Mouse (Mus musculus) limb, embryonic 14.5 days (tissue): ENCODE measurements around the gene Syt9. TPM values are rescaled to one million over a fixed set of nuclear protein-coding genes. Genes with fewer than 3 reads are reported as not detected.

ENCODE experiments used
- ATAC-seq: fragments of 200-750 bp; cut with Nextera tagmentation; 2 replicates; pipeline ENCODE4 v1.8.0; 2017; ENCODE audit warnings: low read depth, moderate number of reproducible peaks, moderate TSS enrichment; ENCODE audit not compliant: low FRiP score
- DNase-seq: peaks from one replicate; pipeline ENCODE4 v3.0.0-alpha.2; 2015; ENCODE audit warnings: low spot score
- H3K27ac ChIP-seq: fragments of 300-500 bp; sonication (generic); replicated peaks from 2 replicates; pipeline ENCODE4 v1.5.1; 2014; ENCODE audit warnings: low read depth, mild to moderate bottlenecking, low read length, moderate library complexity, mixed read lengths
- H3K27me3 ChIP-seq: fragments of 300-500 bp; sonication (generic); 2 replicates; pipeline ENCODE4 v1.6.1; 2014; ENCODE audit warnings: low read length, mixed read lengths; ENCODE audit not compliant: control insufficient read depth, insufficient read depth
- H3K36me3 ChIP-seq: fragments of 300-500 bp; sonication (generic); 2 replicates; pipeline ENCODE4 v1.6.1; 2014; ENCODE audit warnings: mild to moderate bottlenecking, low read length, moderate library complexity, mixed read lengths; ENCODE audit not compliant: control insufficient read depth, insufficient read depth
- H3K4me1 ChIP-seq: fragments of 300-500 bp; sonication (generic); 2 replicates; pipeline ENCODE4 v1.6.1; 2014; ENCODE audit warnings: antibody characterized with exemption, low read length, mixed read lengths; ENCODE audit not compliant: control insufficient read depth, insufficient read depth
- H3K4me2 ChIP-seq: fragments of 300-500 bp; sonication (generic); replicated peaks from 2 replicates; pipeline ENCODE4 v1.6.1; 2014; ENCODE audit warnings: low read depth, mild to moderate bottlenecking, low read length, moderate library complexity; ENCODE audit not compliant: severe bottlenecking
- H3K4me3 ChIP-seq: fragments of 300-500 bp; sonication (generic); replicated peaks from 2 replicates; pipeline ENCODE4 v1.5.1; 2014; ENCODE audit warnings: low read length
- H3K9ac ChIP-seq: fragments of 300-500 bp; sonication (generic); 2 replicates; pipeline ENCODE4 v1.6.1; 2014; ENCODE audit warnings: mild to moderate bottlenecking, low read depth, low read length, moderate library complexity; ENCODE audit not compliant: severe bottlenecking
- H3K9me3 ChIP-seq: fragments of 300-500 bp; sonication (generic); 2 replicates; pipeline ENCODE4 v1.6.1; 2016; ENCODE audit warnings: low read length; ENCODE audit not compliant: control insufficient read depth
- POLR2A ChIP-seq: fragments of 200-500 bp; IDR thresholded peaks from 2 replicates; pipeline ENCODE4 v1.8.0; 2012; ENCODE audit warnings: inconsistent platforms, mild to moderate bottlenecking, moderate library complexity, borderline replicate concordance; ENCODE audit not compliant: insufficient read depth, insufficient read length; ENCODE audit errors: extremely low read depth
- WGBS: fragments of 180-500 bp; shearing (Covaris S2); extraction: QIAGEN DNeasy Blood & Tissue Kit; methylation state at CpG from one replicate; pipeline ENCODE4 v1.1.7; 2014; 5-methylcytosine and 5-hydroxymethylcytosine counted together
- polyA plus RNA-seq, 2 experiments: library from polyadenylated mRNA; depleted of rRNA in 1 of 2; stranded (reverse) in 1 of 2; unstranded in 1 of 2; fragments of >200 nt; fragmentation: Nextera tagmentation in 1 of 2; extraction: Ambion mirVana in 1 of 2; gene quantifications; 2 replicates each; pipeline versions ENCODE4 v1.2.1 to v1.2.3; 2012 to 2014

The Syt9 gene
- polyA plus RNA-seq, 2 experiments = 3.9 to 4.3 TPM

- 62% methylated on average over 5 of the region's 5 CpGs for WGBS
Observed at GRCm38 (mm10) chr7:107529364-107529763, 158.8 kb downstream of the Syt9 start.

GRCm38 (mm10) chr7:107535311-107535710 is 164.8 kb downstream of the Syt9 start:
- Histone ChIP-seq H3K4me3 (no peak overlapping the region), H3K9me3 (no peaks in the 10 kb centered on the region), H3K9ac (no peak overlapping the region), H3K27me3 (no peaks in the 10 kb centered on the region), H3K4me2 (no peak overlapping the region), H3K27ac (no peak overlapping the region), H3K4me1 (no peaks in the 10 kb centered on the region), H3K36me3 (no peaks in the 10 kb centered on the region)
- no peak for ATAC-seq
- DNase-seq = no peak
- 85% methylated on average over 4 of the region's 4 CpGs for WGBS
- TF ChIP-seq POLR2A = no peak

More at GRCm38 (mm10) chr7:107529364-107529763, 158.8 kb downstream of the Syt9 start:
- H3K4me1 ChIP-seq = no peaks in the 10 kb centered on the region
- H3K27me3 ChIP-seq = no peaks in the 10 kb centered on the region
- no peak overlapping the region for H3K9ac ChIP-seq
- no peaks in the 10 kb centered on the region for H3K36me3 ChIP-seq
- TF ChIP-seq POLR2A = no peak
- no peak overlapping the region for H3K4me2 ChIP-seq
- no peak overlapping the region for H3K4me3 ChIP-seq
- DNase-seq (no peak), ATAC-seq (no peak)
- no peak overlapping the region for H3K27ac ChIP-seq
- no peaks in the 10 kb centered on the region for H3K9me3 ChIP-seq

- no peak overlapping the region for H3K9ac ChIP-seq
- H3K4me2 ChIP-seq = no peak overlapping the region
- no peak for TF ChIP-seq POLR2A
- ATAC-seq (no peak), DNase-seq (no peak)
- H3K36me3 ChIP-seq = no peaks in the 10 kb centered on the region
- H3K27me3 ChIP-seq = no peaks in the 10 kb centered on the region
- no peaks in the 10 kb centered on the region for H3K4me1 ChIP-seq
- no peak overlapping the region for H3K4me3 ChIP-seq
- 68% methylated on average over 6 of the region's 6 CpGs for WGBS
- H3K9me3 ChIP-seq = no peaks in the 10 kb centered on the region
- H3K27ac ChIP-seq = no peak overlapping the region
Observed at GRCm38 (mm10) chr7:107536516-107536915, 166.0 kb downstream of the Syt9 start.

- Histone ChIP-seq H3K27ac (no peak overlapping the region), H3K4me1 (no peaks in the 10 kb centered on the region), H3K36me3 (no peaks in the 10 kb centered on the region), H3K4me3 (no peak overlapping the region), H3K9ac (no peak overlapping the region), H3K4me2 (no peak overlapping the region), H3K27me3 (no peaks in the 10 kb centered on the region), H3K9me3 (no peaks in the 10 kb centered on the region)
- ATAC-seq = no peak
- DNase-seq = no peak
- WGBS = 47% methylated on average over 4 of the region's 4 CpGs
- TF ChIP-seq POLR2A = no peak
Observed at GRCm38 (mm10) chr7:107540034-107540433, 169.5 kb downstream of the Syt9 start.

- TF ChIP-seq POLR2A = no peak
- no peaks in the 10 kb centered on the region for H3K27me3 ChIP-seq
- no peaks in the 10 kb centered on the region for H3K36me3 ChIP-seq
- H3K9me3 ChIP-seq = no peaks in the 10 kb centered on the region
- no peak overlapping the region for H3K27ac ChIP-seq
- H3K4me3 ChIP-seq = no peak overlapping the region
- ATAC-seq (no peak), DNase-seq (no peak)
- H3K4me2 ChIP-seq = no peak overlapping the region
- 42% methylated on average over 1 of the region's 1 CpGs for WGBS
- no peaks in the 10 kb centered on the region for H3K4me1 ChIP-seq
- no peak overlapping the region for H3K9ac ChIP-seq
Observed at GRCm38 (mm10) chr7:107545011-107545410, 174.5 kb downstream of the Syt9 start.

- no peaks in the 10 kb centered on the region for H3K36me3 ChIP-seq
- TF ChIP-seq POLR2A = no peak
Observed at GRCm38 (mm10) chr7:107547872-107548271, 177.3 kb downstream of the Syt9 start.

More at GRCm38 (mm10) chr7:107547872-107548271, 177.3 kb downstream of the Syt9 start:
- Histone ChIP-seq H3K27ac (no peak overlapping the region), H3K9me3 (no peaks in the 10 kb centered on the region), H3K4me2 (no peak overlapping the region), H3K9ac (no peak overlapping the region), H3K4me1 (no peaks in the 10 kb centered on the region), H3K4me3 (no peak overlapping the region), H3K27me3 (no peaks in the 10 kb centered on the region)
- ATAC-seq (no peak), DNase-seq (no peak)
- 89% methylated on average over 3 of the region's 3 CpGs for WGBS
